Mouse (Mus musculus): ENCODE measurements around the gene Psmd4. TPM values are rescaled to one million over a fixed set of nuclear protein-coding genes. Genes with fewer than 3 reads are reported as not detected.
"Not testable (repeated sequence)": the region's sequence is repeated elsewhere in the genome, so short reads cannot be mapped to it uniquely, and the experiment has no call there.

Psmd4 gene
- total RNA-seq (2021), result 100 to 1,000 TPM; 155 to 162 TPM
- long read RNA-seq, experiment 1, transcript Psmd4-201 (10 exons, 1,276 nt), result major isoform, 90 of 199 reads
- long read RNA-seq, experiment 1, transcript Psmd4-202 (10 exons, 1,332 nt), result minor isoform, 82 of 199 reads
- long read RNA-seq, experiment 1, partial matches to known transcripts, result 13 of 199 reads
- long read RNA-seq, experiment 1, other reads (novel, unspliced or antisense), result 14 of 199 reads
- long read RNA-seq, experiment 2, transcript Psmd4-202 (10 exons, 1,332 nt), result major isoform, 82 of 166 reads
- long read RNA-seq, experiment 2, transcript Psmd4-201 (10 exons, 1,276 nt), result minor isoform, 68 of 166 reads
- long read RNA-seq, experiment 2, partial matches to known transcripts, result 6 of 166 reads
- long read RNA-seq, experiment 2, other reads (novel, unspliced or antisense), result 10 of 166 reads

- intact Hi-C loops (cut with DNase I; ENCODE audit: low total_unique reads), result no loop called here
- DNase-seq, result peak; percentile 97
These were observed at the start of gene Psmd4 for GRCm38 (mm10) chr3:95042166-95042837. Gene Psmd4, minus strand, starts transcription at chr3:95042614.

GRCm38 (mm10) chr3:95088071-95088470 lies 45.7 kb upstream of the Psmd4 start:
- no peak for DNase-seq
- intact Hi-C loops (cut with DNase I; ENCODE audit: low total_unique reads), result no loop called here

- no peak for DNase-seq
- intact Hi-C loops (cut with DNase I; ENCODE audit: low total_unique reads), result no loop called here
These were observed 29.2 kb upstream of the Psmd4 start for GRCm38 (mm10) chr3:95071606-95072005.

- intact Hi-C loops (cut with DNase I; ENCODE audit: low total_unique reads), result loop anchor here (10.0 kb wide), 1 partner anchor 138 kb away; no protein-coding TSS in a partner anchor
- DNase-seq, result no peak
These were observed 24.2 kb upstream of the Psmd4 start for GRCm38 (mm10) chr3:95066570-95066969.

GRCm38 (mm10) chr3:95066095-95066494 lies 23.7 kb upstream of the Psmd4 start:
- intact Hi-C loops (cut with DNase I; ENCODE audit: low total_unique reads), result loop anchor here (10.0 kb wide), 1 partner anchor 139 kb away; no protein-coding TSS in a partner anchor
- no peak for DNase-seq

- intact Hi-C loops (cut with DNase I; ENCODE audit: low total_unique reads), result loop anchor here (10.0 kb wide), 1 partner anchor 139 kb away; no protein-coding TSS in a partner anchor
- DNase-seq, result no peak
These were observed 23.1 kb upstream of the Psmd4 start for GRCm38 (mm10) chr3:95065553-95065952.

GRCm38 (mm10) chr3:95063741-95064140 lies 21.3 kb upstream of the Psmd4 start:
- intact Hi-C loops (cut with DNase I; ENCODE audit: low total_unique reads), result loop anchor here (10.0 kb wide), 1 partner anchor 141 kb away; no protein-coding TSS in a partner anchor
- no peak for DNase-seq

- intact Hi-C loops (cut with DNase I; ENCODE audit: low total_unique reads), result no loop called here
- DNase-seq, result no peak
These were observed 15.7 kb upstream of the Psmd4 start for GRCm38 (mm10) chr3:95058078-95058477.

GRCm38 (mm10) chr3:95056275-95056674 lies 13.9 kb upstream of the Psmd4 start:
- DNase-seq, result no peak

GRCm38 (mm10) chr3:95054481-95055260 lies 12.3 kb upstream of the Psmd4 start:
- DNase-seq, result peak; percentile 20
- intact Hi-C loops (cut with DNase I; ENCODE audit: low total_unique reads), result no loop called here

More at GRCm38 (mm10) chr3:95056275-95056674, 13.9 kb upstream of the Psmd4 start:
- intact Hi-C loops (cut with DNase I; ENCODE audit: low total_unique reads), result no loop called here

- intact Hi-C loops (cut with DNase I; ENCODE audit: low total_unique reads), result no loop called here
- DNase-seq, result no peak
These were observed 11.3 kb upstream of the Psmd4 start for GRCm38 (mm10) chr3:95053701-95054100.

GRCm38 (mm10) chr3:95052959-95053358 lies 10.5 kb upstream of the Psmd4 start:
- intact Hi-C loops (cut with DNase I; ENCODE audit: low total_unique reads), result no loop called here
- no peak for DNase-seq

- intact Hi-C loops (cut with DNase I; ENCODE audit: low total_unique reads), result no loop called here
- no peak for DNase-seq
These were observed 5.5 kb upstream of the Psmd4 start for GRCm38 (mm10) chr3:95047914-95048313.

- intact Hi-C loops (cut with DNase I; ENCODE audit: low total_unique reads), result no loop called here
- DNase-seq, result no peak
These were observed 4.1 kb upstream of the Psmd4 start for GRCm38 (mm10) chr3:95046462-95047057.

- intact Hi-C loops (cut with DNase I; ENCODE audit: low total_unique reads), result no loop called here
- no peak for DNase-seq
These were observed 837 bp upstream of the Psmd4 start for GRCm38 (mm10) chr3:95043251-95043650.

GRCm38 (mm10) chr3:95042838-95043229 lies 420 bp upstream of the Psmd4 start:
- no peak for DNase-seq

GRCm38 (mm10) chr3:95041625-95042024 lies 789 bp downstream of the Psmd4 start:
- intact Hi-C loops (cut with DNase I; ENCODE audit: low total_unique reads), result no loop called here

More at GRCm38 (mm10) chr3:95042838-95043229, 420 bp upstream of the Psmd4 start:
- intact Hi-C loops (cut with DNase I; ENCODE audit: low total_unique reads), result no loop called here

GRCm38 (mm10) chr3:95029953-95030352 lies 12.5 kb downstream of the Psmd4 start:
- intact Hi-C loops (cut with DNase I; ENCODE audit: low total_unique reads), result no loop called here
- no peak for DNase-seq

More at GRCm38 (mm10) chr3:95041625-95042024, 789 bp downstream of the Psmd4 start:
- DNase-seq, result no peak

GRCm38 (mm10) chr3:95029291-95029827 lies 13.1 kb downstream of the Psmd4 start:
- intact Hi-C loops (cut with DNase I; ENCODE audit: low total_unique reads); DNase-seq: not testable (repeated sequence)
